Comparison of ENCODE assay signal across 21 mouse cellular contexts in genomic region chr5:148869583-148869982, GRCm38 (mm10). TPM values are rescaled to one million over a fixed set of nuclear protein-coding genes. Genes with fewer than 3 reads are reported as not detected.
A peak's percentile ranks its signal among the peaks of the same experiment; 100 is the strongest.
DNase-seq lines count a peak whose midpoint lies in the region; ATAC-seq lines count a peak whose summit lies in the region.
"Had no signal": no experiment of that assay in that cellular context is flagged by ENCODE, and none has a peak within 500 bp of the region (broad histone marks: within the 10 kb centered on the region; RNA-seq: fewer than 3 reads in every experiment).

No protein-coding gene starts in this region.

- peak; percentile 49; the same call in 1 of the 2 replicates for ATAC-seq in liver, embryonic 12.5 days
- 0 out of 2 replicates have a peak, but pooled peaks have one; percentile 46 for ATAC-seq in stomach, embryonic 14.5 days (ENCODE audit: insufficient number of reproducible peaks, insufficient read depth, low FRiP score, low read depth)
- ATAC-seq in stomach, embryonic 16.5 days (ENCODE audit: insufficient read depth, low FRiP score), result peak; percentile 75; the same call in 1 of the 2 replicates
- ATAC-seq: activated CD4-positive, CD25-positive, alpha-beta regulatory T cell, adult 4 months; forebrain, embryonic 13.5 days; forebrain, embryonic 15.5 days had no signal

- H3K4me3 ChIP-seq in liver, embryonic 12.5 days, result no peak overlapping the region
- no peak overlapping the region for H3K4me3 ChIP-seq in stomach, embryonic 14.5 days (ENCODE audit: low read depth, low read length)
- no peak overlapping the region for H3K4me3 ChIP-seq in stomach, embryonic 16.5 days (replicated peaks; ENCODE audit: low read length)
- H3K4me3 ChIP-seq: embryonic facial prominence, embryonic 10.5 days; embryonic facial prominence, embryonic 12.5 days; forebrain, embryonic 13.5 days; forebrain, embryonic 15.5 days had no signal

- 49% methylated on average over 3 of the region's 3 CpGs for WGBS in liver, embryonic 12.5 days (ENCODE audit: insufficient replicate concordance)
- 45% methylated on average over 3 of the region's 3 CpGs for WGBS in stomach, embryonic 14.5 days
- 31% methylated on average over 3 of the region's 3 CpGs for WGBS in stomach, embryonic 16.5 days

- H3K4me2 ChIP-seq in liver, embryonic 12.5 days, result no peak overlapping the region
- H3K4me2 ChIP-seq in stomach, embryonic 14.5 days (replicated peaks; ENCODE audit: low read depth, low read length), result no peak overlapping the region
- H3K4me2 ChIP-seq in stomach, embryonic 16.5 days (ENCODE audit: low read depth, low read length), result no peak overlapping the region
- H3K4me2 ChIP-seq: embryonic facial prominence, embryonic 12.5 days; forebrain, embryonic 13.5 days; forebrain, embryonic 15.5 days had no signal

- no peaks in the 10 kb centered on the region for H3K9me3 ChIP-seq in liver, embryonic 12.5 days (replicated peaks)
- H3K9me3 ChIP-seq in stomach, embryonic 14.5 days (ENCODE audit: control insufficient read depth, low read depth, low read length), result no peaks in the 10 kb centered on the region
- H3K9me3 ChIP-seq in stomach, embryonic 16.5 days (replicated peaks; ENCODE audit: control insufficient read depth, low read length), result no peaks in the 10 kb centered on the region
- H3K9me3 ChIP-seq: embryonic facial prominence, embryonic 10.5 days; embryonic facial prominence, embryonic 12.5 days; forebrain, embryonic 13.5 days; forebrain, embryonic 15.5 days had no signal

- peaks cover 18% of the 10 kb centered on the region for H3K4me1 ChIP-seq in liver, embryonic 12.5 days
- H3K4me1 ChIP-seq in stomach, embryonic 14.5 days (ENCODE audit: control insufficient read depth, insufficient read depth, low read length), result peaks cover 7% of the 10 kb centered on the region; the same call in 1 of the 2 replicates
- H3K4me1 ChIP-seq in stomach, embryonic 16.5 days (ENCODE audit: control insufficient read depth, insufficient read depth, low read length), result 0 out of 2 replicates have a peak, but pooled peaks cover 7% of the 10 kb centered on the region
- H3K4me1 ChIP-seq: forebrain, embryonic 15.5 days had no signal

- peaks cover 3% of the 10 kb centered on the region; the same call in 1 of the 2 replicates for H3K27me3 ChIP-seq in liver, embryonic 12.5 days (replicated peaks)
- H3K27me3 ChIP-seq in stomach, embryonic 14.5 days (ENCODE audit: control insufficient read depth, insufficient read depth, low read length), result no peaks in the 10 kb centered on the region
- H3K27me3 ChIP-seq in stomach, embryonic 16.5 days (ENCODE audit: control insufficient read depth, insufficient read depth, low read length), result no peaks in the 10 kb centered on the region
- H3K27me3 ChIP-seq: embryonic facial prominence, embryonic 12.5 days; forebrain, embryonic 13.5 days; forebrain, embryonic 15.5 days had no signal

- intact Hi-C loops in left cerebral cortex, postnatal 25 days (cut with DNase I), result no loop called here

- DNase-seq in liver, result no peak
- peak; percentile 14 for DNase-seq in ZHBTc4 (ENCODE audit: low read depth, low spot score)
- no peak for DNase-seq in left cerebral cortex, postnatal 25 days (ENCODE audit: low spot score in 2 of 2)
- no peak for DNase-seq in thymus, postnatal 14 days
- no peak for DNase-seq in ovary, postnatal 36 days (ENCODE audit: low spot score)
- DNase-seq: adrenal gland, adult 8-10 months; adrenal gland, postnatal 14 days; adrenal gland, postnatal 36 days; cerebellum, adult 11-12 months; cerebellum, adult 2 months; cerebellum, adult 9-10 months; cerebellum, postnatal 10 days; cerebellum, postnatal 25 days had no signal

- H3K36me3 ChIP-seq in liver, embryonic 12.5 days, result peaks cover 31% of the 10 kb centered on the region
- H3K36me3 ChIP-seq in stomach, embryonic 14.5 days (ENCODE audit: control insufficient read depth, insufficient read depth, low read length), result no peaks in the 10 kb centered on the region
- H3K36me3 ChIP-seq in stomach, embryonic 16.5 days (ENCODE audit: control insufficient read depth, insufficient read depth, low read length), result no peaks in the 10 kb centered on the region

- H3K9ac ChIP-seq in liver, embryonic 12.5 days, result no peak overlapping the region
- no peak overlapping the region for H3K9ac ChIP-seq in stomach, embryonic 14.5 days (replicated peaks; ENCODE audit: low read depth, low read length)
- H3K9ac ChIP-seq in stomach, embryonic 16.5 days (ENCODE audit: low read length), result no peak overlapping the region
- H3K9ac ChIP-seq: embryonic facial prominence, embryonic 12.5 days; forebrain, embryonic 13.5 days; forebrain, embryonic 15.5 days had no signal

- no peak overlapping the region for H3K27ac ChIP-seq in liver, embryonic 12.5 days
- H3K27ac ChIP-seq in stomach, embryonic 14.5 days (ENCODE audit: low read length), result no peak overlapping the region
- no peak overlapping the region for H3K27ac ChIP-seq in stomach, embryonic 16.5 days (ENCODE audit: low read length)
- H3K27ac ChIP-seq: embryonic facial prominence, embryonic 10.5 days; embryonic facial prominence, embryonic 12.5 days; forebrain, embryonic 13.5 days; forebrain, embryonic 15.5 days had no signal

RNA-seq across cellular contexts. Expression of gene Katnal1, which starts 59.5 kb away (rescaled TPM):
- polyA plus RNA-seq in liver, embryonic 12.5 days (2016; fragmentation: Nextera tagmentation; extraction: Ambion mirVana), result 18.3 and 18.9 TPM in 2 replicates
- polyA plus RNA-seq in stomach, embryonic 14.5 days (2014; fragmentation: Nextera tagmentation; extraction: Ambion mirVana), result 13.0 and 14.9 TPM in 2 replicates
- polyA plus RNA-seq in stomach, embryonic 16.5 days (2015; fragmentation: Nextera tagmentation; extraction: Ambion mirVana), result 10.5 and 11.0 TPM in 2 replicates
- total RNA-seq in left cerebral cortex, postnatal 25 days (2021), result 10 to 100 TPM; 67.0 to 73.5 TPM
